Mouse (Mus musculus): ENCODE measurements at regions not wholly inside any gene's neighbourhood (a gene's known extent, or its start where the extent isn't known, plus 50 kb on each side); places are given as distances from the start of the nearest gene placed in this dataset.

DNA sequence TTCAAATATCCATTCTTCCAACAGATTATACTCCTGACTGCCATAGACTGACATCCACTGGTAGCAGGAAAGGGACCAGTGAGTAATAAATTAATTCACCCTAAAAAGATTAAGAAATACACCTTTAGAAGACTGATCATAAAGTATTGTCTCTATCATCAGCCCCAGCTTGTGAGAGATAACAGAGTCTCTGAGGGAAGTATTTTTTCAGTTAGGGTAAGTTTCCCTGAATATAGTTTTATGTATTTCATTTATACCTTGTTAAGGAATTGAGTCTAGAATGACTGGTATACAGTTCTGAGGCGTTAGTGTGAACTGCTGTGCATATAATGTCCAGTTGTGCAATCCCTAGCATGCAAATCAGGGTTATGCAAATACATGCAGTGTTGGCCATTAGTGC lies 569.3 kb upstream of the Tle4 start:
- no peak for ATAC-seq (ENCODE audit: insufficient number of reproducible peaks, low FRiP score, low TSS enrichment, low read depth)
- Histone ChIP-seq H3K36me3 (no peaks in the 10 kb centered on the region), H3K4me1 (no peaks in the 10 kb centered on the region), H3K4me2 (no peak overlapping the region), H3K27ac (no peak overlapping the region), H3K9me3 (no peaks in the 10 kb centered on the region), H3K27me3 (no peaks in the 10 kb centered on the region), H3K4me3 (no peak overlapping the region), H3K9ac (no peak overlapping the region)
- 64% methylated on average over 1 of the region's 1 CpGs for WGBS

DNA sequence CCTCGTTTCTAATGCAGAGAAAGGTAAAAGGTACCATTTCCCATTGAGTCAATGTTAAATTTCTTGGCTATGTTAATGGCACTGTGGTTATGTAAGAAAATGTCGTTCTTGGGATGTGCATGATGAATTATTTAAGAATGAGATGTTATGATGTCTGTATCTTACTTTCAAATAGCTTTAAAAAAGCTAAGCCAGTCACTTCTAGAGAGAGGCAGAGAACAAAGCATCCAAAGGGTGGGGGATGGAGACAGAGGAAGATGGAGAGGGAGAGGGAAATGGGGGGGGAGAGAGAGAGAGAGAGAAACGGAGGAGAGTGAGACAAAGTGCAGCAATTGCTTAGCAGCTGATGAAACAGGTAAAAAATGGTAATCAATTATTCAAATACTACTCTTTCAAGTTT lies 562.8 kb upstream of the Tle4 start:
- no peak for ATAC-seq (ENCODE audit: insufficient number of reproducible peaks, low FRiP score, low TSS enrichment, low read depth)
- no peak overlapping the region for H3K9ac ChIP-seq
- 49% methylated on average over 3 of the region's 3 CpGs for WGBS
- no peak overlapping the region for H3K4me3 ChIP-seq
- no peaks in the 10 kb centered on the region for H3K9me3 ChIP-seq
- H3K4me1 ChIP-seq, result no peaks in the 10 kb centered on the region
- H3K4me2 ChIP-seq, result no peak overlapping the region
- no peaks in the 10 kb centered on the region for H3K36me3 ChIP-seq
- H3K27ac ChIP-seq, result no peak overlapping the region
- H3K27me3 ChIP-seq, result no peaks in the 10 kb centered on the region

DNA sequence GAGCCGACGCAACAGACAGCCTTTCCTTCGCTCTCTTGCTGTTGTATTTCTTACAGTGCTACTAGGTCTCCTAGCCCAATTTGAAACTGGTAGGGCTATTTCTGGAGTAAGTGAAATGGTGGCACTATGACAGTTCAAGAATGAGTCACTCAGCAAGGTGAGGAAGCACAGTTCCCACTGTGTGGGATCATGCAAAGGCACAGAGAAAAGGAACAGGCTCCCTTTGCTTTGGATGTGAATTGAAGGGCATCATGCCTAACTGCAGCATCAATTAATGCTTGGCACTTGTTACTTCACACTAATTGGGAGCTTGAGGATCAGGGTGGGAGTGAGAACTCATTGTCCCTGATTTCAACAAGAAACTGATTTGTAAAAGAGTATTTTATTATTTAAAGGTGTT lies 560.8 kb upstream of the Tle4 start:
- Histone ChIP-seq H3K9me3 (no peaks in the 10 kb centered on the region), H3K4me1 (no peaks in the 10 kb centered on the region), H3K27me3 (no peaks in the 10 kb centered on the region), H3K36me3 (no peaks in the 10 kb centered on the region), H3K4me3 (no peak overlapping the region), H3K27ac (no peak overlapping the region), H3K9ac (no peak overlapping the region), H3K4me2 (no peak overlapping the region)
- 99% methylated on average over 3 of the region's 3 CpGs for WGBS
- ATAC-seq (ENCODE audit: insufficient number of reproducible peaks, low FRiP score, low TSS enrichment, low read depth), result no peak

DNA sequence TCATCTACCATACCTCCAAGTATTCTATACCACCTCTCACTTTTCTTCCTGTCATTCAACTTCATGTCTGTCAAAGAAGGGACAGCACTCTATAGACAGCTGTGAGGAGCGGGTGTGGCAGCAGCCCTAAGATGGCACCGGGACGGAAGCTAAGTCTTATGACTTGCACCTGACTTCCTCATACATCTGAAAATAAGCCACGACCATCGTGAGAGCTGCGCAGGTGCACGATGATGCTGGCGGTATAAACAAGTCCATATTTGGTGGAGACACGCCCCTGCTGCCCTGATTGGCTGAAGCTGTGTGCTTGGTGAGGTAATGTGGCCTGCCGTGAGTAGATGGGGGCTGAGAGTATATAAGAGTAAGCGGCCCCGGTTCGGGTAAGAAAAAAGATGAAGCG lies 560.3 kb upstream of the Tle4 start:
- no peak overlapping the region for H3K4me2 ChIP-seq
- H3K9me3 ChIP-seq, result no peaks in the 10 kb centered on the region
- no peak overlapping the region for H3K4me3 ChIP-seq
- no peak overlapping the region for H3K9ac ChIP-seq
- H3K27me3 ChIP-seq, result no peaks in the 10 kb centered on the region
- no peaks in the 10 kb centered on the region for H3K4me1 ChIP-seq
- no peak for ATAC-seq (ENCODE audit: insufficient number of reproducible peaks, low FRiP score, low TSS enrichment, low read depth)
- WGBS, result 80% methylated on average over 14 of the region's 14 CpGs
- no peak overlapping the region for H3K27ac ChIP-seq
- H3K36me3 ChIP-seq, result no peaks in the 10 kb centered on the region

DNA sequence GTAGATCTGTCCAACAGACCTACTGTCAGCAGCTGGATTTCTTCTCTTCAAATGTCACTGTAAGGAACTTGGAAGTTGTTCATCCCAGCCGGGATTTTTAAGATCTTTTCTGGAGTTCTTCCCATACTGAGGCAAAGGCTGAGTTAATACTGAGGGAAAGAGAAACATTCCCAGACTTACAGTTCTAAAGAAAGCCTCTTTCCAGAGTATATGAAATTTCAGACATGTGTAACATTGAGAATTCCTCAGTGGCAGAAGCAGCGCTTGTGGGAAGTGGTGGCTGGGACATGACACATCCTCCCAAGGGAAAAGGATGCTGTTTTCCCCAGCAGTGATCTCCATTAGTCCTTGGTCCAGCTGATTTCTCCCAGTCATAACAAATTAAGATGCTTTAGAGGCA lies 556.8 kb upstream of the Tle4 start:
- H3K36me3 ChIP-seq, result no peaks in the 10 kb centered on the region
- no peaks in the 10 kb centered on the region for H3K4me1 ChIP-seq
- 41% methylated on average over 2 of the region's 2 CpGs for WGBS
- no peak overlapping the region for H3K9ac ChIP-seq
- no peaks in the 10 kb centered on the region for H3K9me3 ChIP-seq
- ATAC-seq (ENCODE audit: insufficient number of reproducible peaks, low FRiP score, low TSS enrichment, low read depth), result no peak
- H3K4me2 ChIP-seq, result no peak overlapping the region
- H3K4me3 ChIP-seq, result no peak overlapping the region
- no peak overlapping the region for H3K27ac ChIP-seq
- H3K27me3 ChIP-seq, result no peaks in the 10 kb centered on the region

DNA sequence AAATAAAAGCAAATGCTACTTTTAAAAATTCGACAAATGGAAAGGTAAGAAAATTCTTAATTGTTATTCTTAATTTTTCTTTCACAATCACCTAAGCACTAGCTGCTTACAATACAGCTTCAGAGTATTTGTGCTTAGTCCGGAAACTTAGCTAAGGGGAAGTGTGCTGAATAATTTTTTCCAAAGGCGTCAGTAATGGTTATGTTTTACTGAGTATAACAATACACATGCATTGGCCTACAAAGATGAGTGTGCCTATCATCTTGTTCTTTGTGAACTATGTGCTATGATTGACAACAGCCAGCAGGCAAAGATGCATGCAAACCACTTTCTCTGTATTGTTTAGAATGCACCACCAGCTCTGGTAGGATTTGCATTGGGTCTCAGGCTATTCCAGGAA lies 548.5 kb upstream of the Tle4 start:
- WGBS, result 82% methylated on average over 3 of the region's 3 CpGs
- no peak overlapping the region for H3K27ac ChIP-seq
- no peak overlapping the region for H3K4me2 ChIP-seq
- no peaks in the 10 kb centered on the region for H3K4me1 ChIP-seq
- no peak for ATAC-seq (ENCODE audit: insufficient number of reproducible peaks, low FRiP score, low TSS enrichment, low read depth)
- H3K36me3 ChIP-seq, result no peaks in the 10 kb centered on the region
- H3K9ac ChIP-seq, result no peak overlapping the region
- no peaks in the 10 kb centered on the region for H3K9me3 ChIP-seq
- no peak overlapping the region for H3K4me3 ChIP-seq
- no peaks in the 10 kb centered on the region for H3K27me3 ChIP-seq

DNA sequence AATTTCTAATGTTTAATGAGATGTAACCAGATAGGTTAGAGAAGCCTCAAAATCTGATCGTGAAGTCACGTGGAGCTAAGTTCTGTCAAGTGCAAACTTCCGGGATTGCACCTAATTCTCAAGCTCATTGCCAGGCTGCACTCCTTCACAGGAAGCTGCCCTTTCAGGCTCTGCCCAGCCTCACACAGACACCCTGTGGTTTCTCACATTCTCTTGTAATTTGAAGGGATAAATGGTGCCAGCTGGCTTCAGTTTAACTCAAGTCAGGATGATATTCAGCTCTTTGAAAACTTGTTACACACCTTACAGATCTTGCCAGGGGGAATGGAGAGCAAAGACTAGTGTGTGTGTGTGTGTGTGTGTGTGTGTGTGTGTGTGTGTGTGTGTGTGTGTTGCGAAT lies 529.3 kb upstream of the Tle4 start:
- no peak overlapping the region for H3K27ac ChIP-seq
- H3K9me3 ChIP-seq, result no peaks in the 10 kb centered on the region
- no peaks in the 10 kb centered on the region for H3K27me3 ChIP-seq
- H3K4me1 ChIP-seq, result no peaks in the 10 kb centered on the region
- no peak overlapping the region for H3K4me3 ChIP-seq
- no peak overlapping the region for H3K9ac ChIP-seq
- WGBS, result 32% methylated on average over 4 of the region's 4 CpGs
- H3K36me3 ChIP-seq, result no peaks in the 10 kb centered on the region
- no peak for ATAC-seq (ENCODE audit: insufficient number of reproducible peaks, low FRiP score, low TSS enrichment, low read depth)
- no peak overlapping the region for H3K4me2 ChIP-seq

DNA sequence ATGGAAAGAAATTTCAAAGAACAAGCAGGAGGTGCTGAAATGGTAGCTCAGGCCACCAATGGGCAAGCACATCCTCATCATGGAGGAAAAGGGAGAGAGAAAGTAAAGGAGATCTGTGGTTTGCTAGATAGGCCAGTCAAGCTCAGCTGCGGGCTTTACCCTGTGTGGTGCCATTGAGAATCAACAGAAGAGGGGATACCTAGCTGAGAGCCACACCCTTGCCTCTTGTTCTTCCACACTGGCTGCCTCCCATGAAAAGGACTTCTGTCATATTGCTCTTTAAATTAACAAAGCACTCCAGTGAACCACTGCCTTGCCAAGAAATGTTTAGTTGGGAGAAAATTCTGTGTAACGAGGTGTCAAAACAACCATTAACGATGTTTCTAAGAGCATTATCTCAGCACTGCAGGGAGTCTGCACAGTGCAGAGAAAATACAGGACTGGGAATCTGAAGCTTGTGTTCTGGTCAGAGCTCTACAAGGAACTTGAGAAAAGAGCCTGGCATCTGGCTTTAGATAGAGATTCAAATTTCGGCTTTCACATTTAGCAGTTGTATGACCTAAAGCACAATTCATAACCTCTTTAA lies 510.7 kb upstream of the Tle4 start:
- Histone ChIP-seq H3K4me2 (no peak overlapping the region), H3K4me1 (no peaks in the 10 kb centered on the region), H3K9me3 (no peaks in the 10 kb centered on the region), H3K4me3 (no peak overlapping the region), H3K27ac (no peak overlapping the region), H3K9ac (no peak overlapping the region), H3K27me3 (no peaks in the 10 kb centered on the region), H3K36me3 (no peaks in the 10 kb centered on the region)
- no peak for ATAC-seq (ENCODE audit: insufficient number of reproducible peaks, low FRiP score, low TSS enrichment, low read depth)
- 57% methylated on average over 4 of the region's 4 CpGs for whole genome bisulfite sequencing

DNA sequence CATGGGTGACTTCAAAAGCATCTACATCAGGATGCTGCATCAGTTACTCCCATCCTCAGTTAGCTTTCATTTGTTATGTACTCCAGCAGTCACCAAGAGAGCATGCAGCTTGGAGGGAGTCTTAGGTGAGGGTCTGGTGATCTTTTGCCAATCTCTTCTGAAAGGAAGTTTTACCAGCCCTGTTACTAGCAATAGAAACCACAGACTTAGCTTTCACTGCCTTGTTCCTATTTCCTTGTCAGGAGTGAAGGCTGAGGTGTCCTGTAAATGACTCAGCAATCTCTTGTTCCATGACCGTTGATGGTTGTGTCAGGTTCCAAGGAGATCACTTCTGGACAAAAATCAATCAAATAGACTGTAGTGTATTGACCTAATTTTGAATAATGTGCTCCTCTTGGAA lies 497.2 kb upstream of the Tle4 start:
- no peaks in the 10 kb centered on the region for H3K4me1 ChIP-seq
- no peaks in the 10 kb centered on the region for H3K36me3 ChIP-seq
- H3K4me2 ChIP-seq, result no peak overlapping the region
- ATAC-seq (ENCODE audit: insufficient number of reproducible peaks, low FRiP score, low TSS enrichment, low read depth), result no peak
- WGBS, result 42% methylated on average over 1 of the region's 1 CpGs
- H3K4me3 ChIP-seq, result no peak overlapping the region
- no peaks in the 10 kb centered on the region for H3K9me3 ChIP-seq
- H3K9ac ChIP-seq, result no peak overlapping the region
- no peak overlapping the region for H3K27ac ChIP-seq
- no peaks in the 10 kb centered on the region for H3K27me3 ChIP-seq

DNA sequence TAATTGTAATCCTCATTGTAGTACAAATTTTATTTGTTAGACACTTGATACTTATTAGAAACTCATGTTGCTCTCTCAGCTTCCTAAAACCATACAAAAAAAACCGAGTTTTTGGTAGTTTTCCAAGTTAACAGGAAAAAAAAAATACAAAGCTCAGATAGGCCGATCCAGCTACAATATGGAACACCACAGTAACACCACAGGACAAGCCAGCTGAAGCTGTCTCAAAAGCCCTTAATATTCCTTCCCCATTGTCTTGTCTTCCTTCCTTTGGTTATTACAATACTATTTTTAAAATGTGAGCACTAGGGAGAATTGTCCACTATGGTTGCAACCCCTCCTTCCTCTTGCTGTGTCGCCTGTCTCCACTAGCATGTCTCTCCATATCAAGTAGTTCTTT lies 495.7 kb upstream of the Tle4 start:
- Histone ChIP-seq H3K4me3 (no peak overlapping the region), H3K36me3 (no peaks in the 10 kb centered on the region), H3K9me3 (no peaks in the 10 kb centered on the region), H3K27ac (no peak overlapping the region), H3K4me1 (no peaks in the 10 kb centered on the region), H3K27me3 (no peaks in the 10 kb centered on the region), H3K4me2 (no peak overlapping the region), H3K9ac (no peak overlapping the region)
- no peak for ATAC-seq (ENCODE audit: insufficient number of reproducible peaks, low FRiP score, low TSS enrichment, low read depth)
- WGBS, result 47% methylated on average over 3 of the region's 3 CpGs

DNA sequence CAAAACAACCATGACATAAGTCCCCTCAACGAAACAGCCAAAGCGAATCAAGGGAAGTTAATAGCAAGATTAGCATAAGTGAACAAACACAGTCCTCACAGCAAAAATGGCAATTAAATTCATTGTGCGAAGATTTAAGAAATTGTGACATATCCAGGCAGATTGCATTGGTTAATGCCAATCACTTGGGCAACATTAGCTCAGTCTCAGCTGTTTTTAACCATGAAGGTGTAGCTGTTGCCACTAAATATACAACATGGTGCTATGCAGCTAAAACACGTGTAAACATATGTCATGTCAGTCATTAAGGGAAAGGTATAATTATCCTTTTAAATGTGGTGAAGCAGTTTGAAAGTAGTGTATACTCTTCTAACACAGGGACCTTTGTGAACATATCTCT lies 482.8 kb upstream of the Tle4 start:
- Histone ChIP-seq H3K4me2 (no peak overlapping the region), H3K4me3 (no peak overlapping the region), H3K4me1 (no peaks in the 10 kb centered on the region), H3K36me3 (no peaks in the 10 kb centered on the region), H3K9me3 (no peaks in the 10 kb centered on the region), H3K9ac (no peak overlapping the region), H3K27ac (no peak overlapping the region), H3K27me3 (no peaks in the 10 kb centered on the region)
- no peak for ATAC-seq (ENCODE audit: insufficient number of reproducible peaks, low FRiP score, low TSS enrichment, low read depth)
- WGBS, result 80% methylated on average over 4 of the region's 4 CpGs

DNA sequence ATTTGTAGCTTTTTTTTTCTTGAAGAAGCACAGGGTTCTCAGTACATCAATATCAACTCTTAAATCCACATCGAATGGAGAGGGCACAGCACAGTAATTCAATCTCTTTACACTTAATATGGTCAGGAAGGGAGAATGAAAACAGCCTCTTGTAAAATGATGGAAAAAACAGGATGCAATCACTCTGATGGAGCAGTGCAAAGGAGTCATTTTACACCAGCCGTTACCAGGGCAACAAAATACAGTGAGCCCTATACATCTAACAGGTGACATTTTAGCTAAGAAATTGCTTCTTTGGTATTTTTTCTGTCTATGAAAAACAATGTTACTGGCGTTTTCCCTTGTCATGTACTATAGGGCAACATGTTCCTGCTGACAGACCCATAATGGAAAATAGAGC lies 459.9 kb upstream of the Tle4 start:
- H3K4me3 ChIP-seq, result no peak overlapping the region
- H3K36me3 ChIP-seq, result no peaks in the 10 kb centered on the region
- 0 out of 2 replicates have a peak, but pooled peaks cover 2% of the 10 kb centered on the region for H3K4me1 ChIP-seq
- WGBS, result 38% methylated on average over 3 of the region's 3 CpGs
- H3K4me2 ChIP-seq, result no peak overlapping the region
- H3K27me3 ChIP-seq, result no peaks in the 10 kb centered on the region
- H3K27ac ChIP-seq, result no peak overlapping the region
- H3K9ac ChIP-seq, result no peak overlapping the region
- H3K9me3 ChIP-seq, result no peaks in the 10 kb centered on the region
- ATAC-seq (ENCODE audit: insufficient number of reproducible peaks, low FRiP score, low TSS enrichment, low read depth), result no peak

DNA sequence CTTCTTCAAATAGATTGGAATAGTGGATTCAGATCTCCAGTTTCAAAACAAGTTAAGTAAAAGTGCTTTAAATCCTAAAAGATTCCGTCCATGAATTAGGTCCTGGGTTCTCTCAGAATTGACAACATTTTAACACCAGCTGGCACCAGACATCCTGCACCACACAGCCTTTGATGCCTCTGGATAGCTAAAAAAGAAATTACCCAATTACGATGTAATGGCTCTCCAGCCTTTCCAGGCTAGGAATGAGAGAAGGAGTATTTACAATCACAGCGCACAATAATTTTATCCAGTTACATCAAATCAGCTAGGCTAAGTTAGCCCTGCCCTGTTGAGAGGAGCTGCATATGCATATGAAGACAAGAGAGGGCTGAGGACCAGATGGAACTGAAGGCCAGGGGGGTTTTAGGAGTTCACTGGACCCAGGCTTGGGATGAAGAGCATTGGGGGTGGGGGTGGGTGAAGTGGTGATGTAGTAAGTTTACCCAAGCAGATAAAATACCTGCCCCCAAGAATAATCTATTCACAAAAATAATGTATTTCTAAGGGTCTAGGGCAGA lies 455.8 kb upstream of the Tle4 start:
- H3K4me3 ChIP-seq, result no peak overlapping the region
- no peak overlapping the region for H3K4me2 ChIP-seq
- no peak for ATAC-seq (ENCODE audit: insufficient number of reproducible peaks, low FRiP score, low TSS enrichment, low read depth)
- H3K36me3 ChIP-seq, result no peaks in the 10 kb centered on the region
- 0 out of 2 replicates have a peak, but pooled peaks cover 2% of the 10 kb centered on the region for H3K4me1 ChIP-seq
- no peak overlapping the region for H3K9ac ChIP-seq
- no peak overlapping the region for H3K27ac ChIP-seq
- no peaks in the 10 kb centered on the region for H3K9me3 ChIP-seq
- H3K27me3 ChIP-seq, result no peaks in the 10 kb centered on the region
- WGBS, result 31% methylated on average over 3 of the region's 3 CpGs

All from limb, embryonic 15.5 days (tissue).